8 mouse cellular contexts compared by ENCODE assay signal in genomic region chr17:35737743-35738142, GRCm38 (mm10). TPM values are rescaled to one million over a fixed set of nuclear protein-coding genes. Genes with fewer than 3 reads are reported as not detected.
DNase-seq lines count a peak whose midpoint lies in the region; ATAC-seq and TF ChIP-seq lines count a peak whose summit lies in the region.

No protein-coding gene starts in this region.

- H3K36me3 ChIP-seq in heart, embryonic 14.5 days (ENCODE audit: control insufficient read depth, insufficient read depth, low read length), result no peaks in the 10 kb centered on the region
- H3K36me3 ChIP-seq in liver, embryonic 12.5 days, result no peaks in the 10 kb centered on the region
- no peaks in the 10 kb centered on the region for H3K36me3 ChIP-seq in neural tube, embryonic 11.5 days (ENCODE audit: control insufficient read depth, insufficient read depth, low read length)
- H3K36me3 ChIP-seq in stomach, embryonic 16.5 days (ENCODE audit: control insufficient read depth, insufficient read depth, low read length), result no peaks in the 10 kb centered on the region

- no peak overlapping the region for H3K4me3 ChIP-seq in heart, embryonic 14.5 days (ENCODE audit: control insufficient read depth in 1 of 2, insufficient read depth in 1 of 2, low read depth in 1 of 2, low read length in 2 of 2)
- H3K4me3 ChIP-seq in liver, embryonic 12.5 days, result no peak overlapping the region
- no peak overlapping the region for H3K4me3 ChIP-seq in neural tube, embryonic 11.5 days (ENCODE audit: low read depth, low read length)
- H3K4me3 ChIP-seq in stomach, embryonic 16.5 days (replicated peaks; ENCODE audit: low read length), result no peak overlapping the region

- no peak for TF ChIP-seq POLR2A in brain, embryonic 14.5 days (IDR thresholded peaks at IDR 0.05; ENCODE audit: borderline replicate concordance, extremely low read depth, insufficient read depth, insufficient read length, poor library complexity, severe bottlenecking)

- WGBS in heart, embryonic 14.5 days, result 12% methylated on average over 12 of the region's 12 CpGs
- 9% methylated on average over 12 of the region's 12 CpGs for WGBS in liver, embryonic 12.5 days (ENCODE audit: insufficient replicate concordance)
- 12% methylated on average over 12 of the region's 12 CpGs for WGBS in neural tube, embryonic 11.5 days
- 9% methylated on average over 12 of the region's 12 CpGs for WGBS in stomach, embryonic 16.5 days

- ATAC-seq in heart, embryonic 14.5 days (ENCODE audit: insufficient number of reproducible peaks, insufficient read depth, low FRiP score, low read depth), result no peak
- ATAC-seq in liver, embryonic 12.5 days, result peak; percentile 27; the same call in 1 of the 2 replicates
- ATAC-seq in neural tube, embryonic 11.5 days (ENCODE audit: insufficient read depth, low FRiP score, low TSS enrichment), result peak; percentile 72; the same call in 1 of the 2 replicates
- peak; percentile 67; the same call in 1 of the 2 replicates for ATAC-seq in stomach, embryonic 16.5 days (ENCODE audit: insufficient read depth, low FRiP score)

- DNase-seq in CD4-positive, CD25-positive, alpha-beta regulatory T cell, adult 2 months (ENCODE audit: low read depth, low spot score), result peak; percentile 93
- peak; percentile 88 for DNase-seq in brain, embryonic 14.5 days (ENCODE audit: low read depth)
- peak; percentile 64 for DNase-seq in fibroblast of lung, adult 2 months (ENCODE audit: low read depth)
- DNase-seq in kidney, postnatal 10 days, result peak; percentile 90
- peak; percentile 83 for DNase-seq in neural tube, embryonic 11.5 days (ENCODE audit: low spot score)

- H3K4me1 ChIP-seq in heart, embryonic 14.5 days (ENCODE audit: control insufficient read depth in 2 of 2, insufficient read depth in 2 of 2, low read length in 2 of 2), result peaks cover 0 to 6% of the 10 kb centered on the region in 2 experiments; a peak in 1 of 4 replicates
- peaks cover 76% of the 10 kb centered on the region for H3K4me1 ChIP-seq in liver, embryonic 12.5 days
- H3K4me1 ChIP-seq in neural tube, embryonic 11.5 days (ENCODE audit: control insufficient read depth, insufficient read depth, low read length), result no peaks in the 10 kb centered on the region
- peaks cover 6% of the 10 kb centered on the region; the same call in 1 of the 2 replicates for H3K4me1 ChIP-seq in stomach, embryonic 16.5 days (ENCODE audit: control insufficient read depth, insufficient read depth, low read length)

- no peak overlapping the region for H3K27ac ChIP-seq in heart, embryonic 14.5 days (replicated peaks in 1 of 2; ENCODE audit: control insufficient read depth in 1 of 2, insufficient read depth in 1 of 2, low read depth in 2 of 2, low read length in 2 of 2)
- no peak overlapping the region for H3K27ac ChIP-seq in liver, embryonic 12.5 days
- H3K27ac ChIP-seq in neural tube, embryonic 11.5 days (ENCODE audit: low read depth, low read length), result no peak overlapping the region
- 0 out of 2 replicates have a peak overlapping the region, but pooled peaks have one; percentile 3 for H3K27ac ChIP-seq in stomach, embryonic 16.5 days (ENCODE audit: low read length)

- no peaks in the 10 kb centered on the region for H3K27me3 ChIP-seq in heart, embryonic 14.5 days (ENCODE audit: control insufficient read depth, insufficient read depth, low read length)
- peaks cover 21% of the 10 kb centered on the region; the same call in 1 of the 2 replicates for H3K27me3 ChIP-seq in liver, embryonic 12.5 days (replicated peaks)
- no peaks in the 10 kb centered on the region for H3K27me3 ChIP-seq in neural tube, embryonic 11.5 days (ENCODE audit: control insufficient read depth, insufficient read depth, low read length)
- no peaks in the 10 kb centered on the region for H3K27me3 ChIP-seq in stomach, embryonic 16.5 days (ENCODE audit: control insufficient read depth, insufficient read depth, low read length)

- peak overlapping the region; percentile 24; the same call in 1 of the 2 replicates for H3K4me2 ChIP-seq in heart, embryonic 14.5 days (ENCODE audit: low read length)
- peak overlapping the region; percentile 36 for H3K4me2 ChIP-seq in liver, embryonic 12.5 days
- H3K4me2 ChIP-seq in neural tube, embryonic 11.5 days (ENCODE audit: low read depth), result no peak overlapping the region
- H3K4me2 ChIP-seq in stomach, embryonic 16.5 days (ENCODE audit: low read depth, low read length), result peak overlapping the region; percentile 22; the same call in 1 of the 2 replicates

- peak; percentile 78 for TF ChIP-seq CTCF in brain, embryonic 14.5 days (IDR thresholded peaks at IDR 0.05; ENCODE audit: borderline replicate concordance, extremely low read depth, insufficient read depth, insufficient read length)

- no peak overlapping the region for H3K9ac ChIP-seq in heart, embryonic 14.5 days (ENCODE audit: low read length)
- H3K9ac ChIP-seq in liver, embryonic 12.5 days, result no peak overlapping the region
- H3K9ac ChIP-seq in neural tube, embryonic 11.5 days (ENCODE audit: low read length), result no peak overlapping the region
- H3K9ac ChIP-seq in stomach, embryonic 16.5 days (ENCODE audit: low read length), result peak overlapping the region; percentile 46; the same call in 1 of the 2 replicates

- H3K9me3 ChIP-seq in heart, embryonic 14.5 days (ENCODE audit: control insufficient read depth, low read length), result no peaks in the 10 kb centered on the region
- no peaks in the 10 kb centered on the region for H3K9me3 ChIP-seq in liver, embryonic 12.5 days (replicated peaks)
- H3K9me3 ChIP-seq in neural tube, embryonic 11.5 days (ENCODE audit: control insufficient read depth, low read length), result no peaks in the 10 kb centered on the region
- H3K9me3 ChIP-seq in stomach, embryonic 16.5 days (replicated peaks; ENCODE audit: control insufficient read depth, low read length), result no peaks in the 10 kb centered on the region

RNA-seq across cellular contexts. Expression of gene Ddr1, which starts 33.3 kb away (rescaled TPM):
- 99.6 and 112 TPM in 2 replicates for polyA plus RNA-seq in brain, embryonic 14.5 days (2012; rRNA removed)
- 75.7 and 75.8 TPM in 2 replicates for polyA plus RNA-seq in heart, embryonic 14.5 days (2014; fragmentation: Nextera tagmentation; extraction: Ambion mirVana)
- 5.7 and 6.1 TPM in 2 replicates for polyA plus RNA-seq in liver, embryonic 12.5 days (2016; fragmentation: Nextera tagmentation; extraction: Ambion mirVana)
- 95.8 and 98.1 TPM in 2 replicates for polyA plus RNA-seq in neural tube, embryonic 11.5 days (2014; fragmentation: Nextera tagmentation; extraction: Ambion mirVana)
- 81.5 and 86.5 TPM in 2 replicates for polyA plus RNA-seq in stomach, embryonic 16.5 days (2015; fragmentation: Nextera tagmentation; extraction: Ambion mirVana)

Comparison
In these comparisons a context has a peak if more than half of its experiments do, and no peak if none do; other contexts are left out.
1. RNA of gene Ddr1, which starts 33.3 kb away (polyA plus RNA-seq): 99.6 to 112 TPM in brain, embryonic 14.5 days, 95.8 to 98.1 TPM in neural tube, embryonic 11.5 days, 81.5 to 86.5 TPM in stomach, embryonic 16.5 days and 75.7 to 75.8 TPM in heart, embryonic 14.5 days; 5.7 to 6.1 TPM in liver, embryonic 12.5 days; every median in the first group is over 10 times any median in the second.
2. Peak in every context shown above with its lines, with median percentiles within 50 percentile points of each other: DNase-seq.